Mouse (Mus musculus) heart, embryonic 13.5 days (tissue): ENCODE data around the gene Ugt1a9. TPM values are rescaled to one million over a fixed set of nuclear protein-coding genes. Genes with fewer than 3 reads are reported as not detected.
"Not testable (repeated sequence)": the region's sequence is repeated elsewhere in the genome, so short reads cannot be mapped to it uniquely, and the experiment has no call there.

Experiments
- ATAC-seq: fragments of 200-750 bp; cut with Nextera tagmentation; 2 replicates; pipeline ENCODE4 v1.8.0; 2017; ENCODE audit warnings: moderate TSS enrichment; ENCODE audit not compliant: insufficient number of reproducible peaks, low FRiP score, low TSS enrichment; ENCODE audit errors: extremely low read depth
- H3K27ac ChIP-seq: fragments of 300-500 bp; sonication (generic); replicated peaks from 2 replicates; pipeline ENCODE4 v1.5.1; 2015; ENCODE audit warnings: moderate library complexity, mild to moderate bottlenecking, inconsistent platforms
- H3K27me3 ChIP-seq: fragments of 300-500 bp; sonication (generic); replicated peaks from 2 replicates; pipeline ENCODE4 v1.6.1; 2015; ENCODE audit warnings: mild to moderate bottlenecking, inconsistent platforms
- H3K36me3 ChIP-seq: fragments of 300-500 bp; sonication (generic); 2 replicates; pipeline ENCODE4 v1.6.1; 2015; ENCODE audit warnings: mild to moderate bottlenecking, inconsistent platforms
- H3K4me1 ChIP-seq: fragments of 300-500 bp; sonication (generic); 2 replicates; pipeline ENCODE4 v1.6.1; 2015; ENCODE audit warnings: inconsistent platforms
- H3K4me2 ChIP-seq: fragments of 300-500 bp; sonication (generic); 2 replicates; pipeline ENCODE4 v1.6.1; 2015; ENCODE audit warnings: inconsistent platforms, mild to moderate bottlenecking, moderate library complexity
- H3K4me3 ChIP-seq: fragments of 300-500 bp; sonication (generic); 2 replicates; pipeline ENCODE4 v1.5.1; 2015; ENCODE audit warnings: moderate library complexity, mild to moderate bottlenecking, inconsistent platforms
- H3K9ac ChIP-seq: fragments of 300-500 bp; sonication (generic); 2 replicates; pipeline ENCODE4 v1.6.1; 2015; ENCODE audit warnings: inconsistent platforms, mild to moderate bottlenecking, moderate library complexity
- H3K9me3 ChIP-seq: fragments of 300-500 bp; sonication (generic); 2 replicates; pipeline ENCODE4 v1.6.1; 2016; ENCODE audit warnings: inconsistent platforms
- WGBS: fragments of 180-500 bp; shearing (Covaris S2); methylation state at CpG from one replicate; pipeline ENCODE4 v1.1.7; 2015; ENCODE audit warnings: mixed read lengths; 5-methylcytosine and 5-hydroxymethylcytosine counted together
- polyA plus RNA-seq: library from polyadenylated mRNA; unstranded; fragments of >200 nt; fragmentation: Nextera tagmentation; extraction: Ambion mirVana; gene quantifications from 2 replicates; pipeline ENCODE4 v1.2.1, GENCODE M21; 2015

The Ugt1a9 gene
- polyA plus RNA-seq, 1 experiment from 2014 or later: not detected

- no peaks in the 10 kb centered on the region for H3K9me3 ChIP-seq
- no peak within 1 kb of the TSS for H3K9ac ChIP-seq
- no peak for ATAC-seq
- H3K36me3 ChIP-seq: no peaks in the 10 kb centered on the region
- H3K27me3 ChIP-seq: no peaks in the 10 kb centered on the region
- no peak within 1 kb of the TSS for H3K27ac ChIP-seq
- 53% methylated on average over 3 of the region's 3 CpGs for WGBS
- no peak within 1 kb of the TSS for H3K4me3 ChIP-seq
- no peaks in the 10 kb centered on the region for H3K4me1 ChIP-seq
- H3K4me2 ChIP-seq: no peak within 1 kb of the TSS
These were observed 16.9 kb downstream of the Ugt1a9 start, which contains the start of gene Ugt1a8 for GRCm38 (mm10) chr1:88087513-88087912. Ugt1a8 (plus strand) TSS chr1:88087813.

GRCm38 (mm10) chr1:88092341-88092740, 21.7 kb downstream of the Ugt1a9 start:
- no peaks in the 10 kb centered on the region for H3K36me3 ChIP-seq
- no peak overlapping the region for H3K4me3 ChIP-seq
- H3K9ac ChIP-seq: no peak overlapping the region
- H3K4me2 ChIP-seq: no peak overlapping the region
- no peaks in the 10 kb centered on the region for H3K4me1 ChIP-seq
- no peak overlapping the region for H3K27ac ChIP-seq
- no peaks in the 10 kb centered on the region for H3K27me3 ChIP-seq
- ATAC-seq: no peak
- H3K9me3 ChIP-seq: no peaks in the 10 kb centered on the region

DNA sequence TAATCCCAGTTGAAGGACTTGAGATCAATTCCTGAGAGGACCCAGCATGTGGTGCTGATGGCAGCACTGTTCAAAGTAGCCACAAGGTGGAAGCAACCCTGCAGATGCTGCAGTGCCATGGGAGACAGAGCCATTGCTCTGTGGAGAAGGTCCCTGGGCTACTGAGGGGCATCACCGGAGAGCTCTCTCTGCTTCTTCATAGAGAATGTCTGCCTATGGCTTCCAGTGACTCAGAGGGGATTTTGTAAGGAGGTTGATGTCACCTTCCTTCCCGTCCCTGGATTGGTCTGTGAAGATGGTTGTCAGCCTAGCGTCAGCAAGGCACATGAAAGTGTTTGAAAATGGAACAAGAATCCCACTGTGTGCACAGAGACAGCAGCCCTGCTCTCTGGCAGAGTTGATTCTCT, 23.7 kb downstream of the Ugt1a9 start:
- H3K36me3 ChIP-seq, H3K27ac ChIP-seq, H3K9me3 ChIP-seq, H3K4me1 ChIP-seq, H3K27me3 ChIP-seq, H3K4me2 ChIP-seq, H3K4me3 ChIP-seq, ATAC-seq, H3K9ac ChIP-seq: not testable (repeated sequence)
- 65% methylated on average over 3 of the region's 3 CpGs for WGBS

DNA sequence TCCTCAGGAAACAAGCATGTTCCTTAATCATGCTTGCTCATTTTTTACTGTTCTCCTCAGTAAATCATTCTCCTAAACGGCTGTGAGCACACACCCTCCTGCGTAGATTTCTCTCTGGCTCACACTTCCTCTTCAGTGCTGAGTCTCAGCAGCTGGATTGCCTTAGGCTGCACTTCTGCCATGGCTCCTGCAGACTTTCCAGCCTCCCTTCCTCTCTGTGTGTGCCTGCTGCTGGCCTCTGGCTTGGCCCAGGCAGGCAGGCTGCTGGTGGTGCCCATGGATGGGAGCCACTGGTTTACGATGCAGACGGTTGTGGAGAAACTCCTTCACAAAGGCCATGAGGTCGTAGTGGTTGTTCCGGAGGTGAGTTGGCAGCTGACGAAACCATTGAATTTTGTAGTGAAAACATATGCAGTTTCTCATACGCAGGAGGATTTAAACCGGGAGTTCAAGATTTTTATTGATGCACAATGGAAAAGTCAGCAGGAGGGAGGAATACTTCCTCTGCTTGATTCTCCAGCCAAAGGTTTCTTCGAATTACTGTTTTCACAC, 24.4 kb downstream of the Ugt1a9 start, which contains the start of gene Ugt1a7c:
Ugt1a7c (plus strand) TSS at position 122 of the 552 bp plus-strand sequence.
- H3K4me3 ChIP-seq: no peak within 1 kb of the TSS
- H3K27ac ChIP-seq: peak within 1 kb of the TSS; percentile 58

GRCm38 (mm10) chr1:88098546-88098945, 27.9 kb downstream of the Ugt1a9 start:
- ATAC-seq, H3K27me3 ChIP-seq: not testable (repeated sequence)
- 71% methylated on average over 3 of the region's 3 CpGs for WGBS

More for the DNA sequence above, 24.4 kb downstream of the Ugt1a9 start, which contains the start of gene Ugt1a7c:
- H3K9ac ChIP-seq: no peak within 1 kb of the TSS
- peak within 1 kb of the TSS; percentile 32; the same call in 1 of the 2 replicates for H3K4me2 ChIP-seq
- WGBS: 62% methylated on average over 10 of the region's 10 CpGs
- no peaks in the 10 kb centered on the region for H3K27me3 ChIP-seq
- H3K4me1 ChIP-seq: no peaks in the 10 kb centered on the region
- no peak for ATAC-seq
- no peaks in the 10 kb centered on the region for H3K36me3 ChIP-seq
- no peaks in the 10 kb centered on the region for H3K9me3 ChIP-seq

DNA sequence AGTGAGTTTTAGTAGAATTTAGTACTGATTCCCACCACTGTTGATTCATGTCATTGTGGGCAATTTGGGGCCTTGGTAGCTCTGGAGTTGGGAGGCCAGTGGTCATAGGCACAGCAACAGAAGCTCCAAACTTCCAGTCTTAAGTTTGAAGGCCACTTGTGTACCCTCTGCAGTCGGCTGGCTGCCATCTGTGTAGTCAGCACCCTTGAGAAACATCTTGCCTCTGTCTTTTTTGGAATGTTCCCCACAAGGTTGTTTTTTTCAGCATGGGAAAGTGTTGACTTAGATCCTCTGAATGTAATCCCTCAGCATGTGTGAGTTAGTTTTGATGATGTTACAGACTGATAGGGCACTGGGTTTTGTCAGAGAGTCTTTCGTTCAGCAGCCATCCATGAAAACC, 29.1 kb downstream of the Ugt1a9 start:
- H3K4me1 ChIP-seq, H3K4me2 ChIP-seq, H3K27me3 ChIP-seq, H3K27ac ChIP-seq, H3K4me3 ChIP-seq, H3K36me3 ChIP-seq, H3K9me3 ChIP-seq, H3K9ac ChIP-seq, ATAC-seq: not testable (repeated sequence)
- 60% methylated on average over 2 of the region's 2 CpGs for WGBS

More at GRCm38 (mm10) chr1:88098546-88098945, 27.9 kb downstream of the Ugt1a9 start:
- H3K27ac ChIP-seq, H3K9ac ChIP-seq, H3K4me3 ChIP-seq, H3K4me1 ChIP-seq, H3K9me3 ChIP-seq, H3K36me3 ChIP-seq, H3K4me2 ChIP-seq: not testable (repeated sequence)

DNA sequence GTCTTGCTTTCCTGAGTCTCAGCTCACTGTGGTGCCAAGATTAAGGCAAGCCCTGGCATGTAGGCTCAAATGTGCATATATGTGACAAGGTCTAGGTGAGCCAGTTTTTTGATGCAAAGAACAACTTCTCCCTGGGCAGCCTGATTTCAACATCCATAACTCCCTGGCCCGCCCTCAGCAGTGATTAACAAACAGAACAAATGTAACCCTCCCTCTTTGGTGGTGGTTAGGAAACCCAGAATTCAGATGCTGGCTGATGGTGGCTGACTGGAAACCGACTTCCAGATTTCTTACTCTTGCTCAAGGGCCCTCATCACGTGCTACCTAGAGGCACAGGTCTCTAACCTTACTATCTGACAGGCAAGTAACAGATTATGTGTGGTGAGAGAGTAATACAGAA, 32.4 kb downstream of the Ugt1a9 start, which contains the start of gene Ugt1a6b:
Ugt1a6b (plus strand) TSS at position 234 of the 400 bp plus-strand sequence.
- ATAC-seq, H3K4me3 ChIP-seq, H3K9ac ChIP-seq, H3K9me3 ChIP-seq, H3K27ac ChIP-seq, H3K27me3 ChIP-seq, H3K4me2 ChIP-seq, H3K36me3 ChIP-seq, H3K4me1 ChIP-seq: not testable (repeated sequence)
- 39% methylated on average over 3 of the region's 3 CpGs for WGBS

DNA sequence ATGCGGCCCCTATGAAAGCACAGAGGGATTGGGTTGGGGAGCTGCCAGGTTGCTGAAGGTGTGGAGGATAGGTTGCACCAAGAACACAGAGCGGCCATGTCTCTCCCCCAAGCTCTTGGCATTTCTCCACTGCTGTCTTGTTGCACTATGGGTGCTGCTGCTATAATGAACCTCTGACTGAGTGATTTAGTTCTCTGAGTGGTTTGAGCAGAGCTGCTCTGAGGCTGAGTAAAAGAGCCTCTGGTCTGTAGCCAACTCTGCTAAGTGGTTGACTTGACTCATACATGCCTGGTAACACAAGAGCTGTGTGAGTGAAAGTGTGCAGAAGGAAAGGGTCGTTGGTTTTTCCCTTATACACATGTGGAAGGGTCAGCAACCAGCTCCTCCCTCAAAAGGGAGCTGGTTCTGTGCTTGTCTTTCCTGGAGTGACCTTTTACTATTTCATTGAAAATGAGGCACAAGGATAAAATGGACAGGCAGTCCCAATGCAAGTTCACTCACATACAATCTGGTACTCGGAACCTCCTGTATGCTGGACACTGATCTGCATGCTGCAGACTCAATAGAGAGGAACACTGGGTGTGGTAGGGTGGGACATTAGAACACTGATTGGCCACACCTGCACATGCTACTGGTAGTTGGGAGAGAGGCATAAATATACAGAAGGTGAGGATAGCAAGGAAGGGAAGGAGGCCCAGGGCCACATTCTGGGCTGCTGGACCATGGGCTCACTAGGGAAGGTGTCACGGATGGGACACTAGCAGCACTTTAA, 33.3 kb downstream of the Ugt1a9 start:
- not testable (repeated sequence) for H3K27ac ChIP-seq, H3K4me3 ChIP-seq, H3K4me2 ChIP-seq, H3K27me3 ChIP-seq, H3K4me1 ChIP-seq, ATAC-seq, H3K9ac ChIP-seq, H3K36me3 ChIP-seq, H3K9me3 ChIP-seq
- 69% methylated on average over 5 of the region's 5 CpGs for WGBS

DNA sequence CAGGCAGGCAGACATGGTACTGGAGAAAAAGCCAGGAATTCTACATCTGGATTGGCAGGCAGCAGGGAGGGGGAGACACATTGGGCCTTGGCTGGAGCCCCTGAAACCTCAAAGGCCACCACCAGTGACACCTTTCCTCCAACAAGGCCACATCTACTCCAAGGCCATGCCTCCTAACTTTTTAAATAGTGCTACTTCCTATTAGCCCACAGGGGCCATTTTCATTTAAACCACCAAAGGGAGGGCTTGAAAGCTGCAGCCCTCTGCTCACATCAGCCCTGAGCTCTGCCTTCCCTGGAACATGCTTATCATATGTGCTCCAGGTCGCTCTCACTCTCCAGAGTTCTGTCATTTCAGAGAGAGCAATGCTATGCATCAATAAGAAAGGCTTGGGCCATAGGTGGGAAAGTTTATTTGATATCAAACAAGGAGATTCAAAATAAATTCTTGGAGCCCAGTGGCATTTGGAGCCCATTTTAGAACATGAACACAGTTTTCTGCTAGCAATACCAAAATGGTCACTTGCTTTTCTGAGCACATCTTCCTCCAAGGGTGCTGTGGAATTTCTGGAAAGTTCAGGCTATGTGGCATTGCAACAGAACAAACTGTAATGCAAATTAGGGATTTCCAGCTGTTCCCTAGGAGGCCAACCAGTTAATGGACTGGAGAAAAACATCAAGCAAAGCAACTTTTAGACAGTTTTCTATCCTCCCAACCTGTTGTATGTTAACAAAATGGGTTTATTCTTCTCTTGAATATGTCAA, 34.2 kb downstream of the Ugt1a9 start:
- no peak overlapping the region for H3K27ac ChIP-seq
- H3K9ac ChIP-seq: no peak overlapping the region
- no peaks in the 10 kb centered on the region for H3K27me3 ChIP-seq
- H3K36me3 ChIP-seq: no peaks in the 10 kb centered on the region
- no peak for ATAC-seq
- H3K4me2 ChIP-seq: no peak overlapping the region
- H3K9me3 ChIP-seq: no peaks in the 10 kb centered on the region
- no peaks in the 10 kb centered on the region for H3K4me1 ChIP-seq
- no peak overlapping the region for H3K4me3 ChIP-seq
- 84% methylated on average over 1 of the region's 1 CpGs for WGBS

- H3K9ac ChIP-seq: no peak overlapping the region
- no peaks in the 10 kb centered on the region for H3K4me1 ChIP-seq
- H3K27ac ChIP-seq: no peak overlapping the region
- no peak for ATAC-seq
- no peaks in the 10 kb centered on the region for H3K9me3 ChIP-seq
- no peak overlapping the region for H3K4me2 ChIP-seq
- no peaks in the 10 kb centered on the region for H3K36me3 ChIP-seq
- 57% methylated on average over 2 of the region's 2 CpGs for WGBS
- no peaks in the 10 kb centered on the region for H3K27me3 ChIP-seq
- H3K4me3 ChIP-seq: no peak overlapping the region
These were observed 35.1 kb downstream of the Ugt1a9 start for GRCm38 (mm10) chr1:88105656-88106055.

DNA sequence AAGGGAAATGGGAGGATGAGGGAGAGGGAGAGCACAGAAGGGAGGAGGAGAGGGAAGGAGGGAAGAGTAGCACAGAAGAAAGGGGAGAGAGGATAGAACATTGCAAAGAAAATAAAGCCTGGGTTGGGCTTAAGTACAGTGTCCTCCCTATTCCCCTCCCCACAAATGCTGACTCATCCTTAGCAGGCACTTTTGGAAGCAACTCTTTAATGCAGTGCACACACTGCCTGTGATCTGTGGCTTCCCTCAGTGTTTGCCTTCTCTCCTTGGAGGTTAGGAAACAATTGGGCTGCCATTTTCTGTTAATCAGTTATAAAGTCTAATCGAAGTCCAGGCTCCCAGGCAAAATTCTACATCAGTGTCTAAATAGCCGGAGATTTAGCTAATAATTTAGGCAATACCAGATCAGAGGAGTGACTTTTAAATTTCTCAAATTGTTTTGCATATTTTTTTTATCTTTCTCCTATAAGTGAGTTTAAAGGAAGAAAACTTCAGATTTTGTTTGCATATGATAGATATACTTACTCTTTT, 38.5 kb downstream of the Ugt1a9 start:
- not testable (repeated sequence) for H3K27me3 ChIP-seq, H3K4me1 ChIP-seq, H3K9me3 ChIP-seq, H3K9ac ChIP-seq, ATAC-seq, H3K36me3 ChIP-seq, H3K4me2 ChIP-seq, H3K27ac ChIP-seq, H3K4me3 ChIP-seq
- WGBS: 62% methylated on average over 2 of the region's 2 CpGs
